Mouse (Mus musculus) right cerebral cortex, adult 2 months (tissue): ENCODE measurements around the gene Stk32b.
A peak's percentile ranks its signal among the peaks of the same experiment; 100 is the strongest.

Source experiments
- DNase-seq, 2 experiments: peaks; one replicate each; pipeline ENCODE4 v3.0.0; 2021 to 2022; ENCODE audit warnings: low spot score in 2 of 2

Stk32b gene

GRCm38 (mm10) chr5:37716505-37717372, at the start of gene Stk32b:
TSS of gene Stk32b (minus strand) at chr5:37717171.
- peak; percentile 19 to 33 for DNase-seq

- DNase-seq = no peak
Measured at GRCm38 (mm10) chr5:37765851-37766250, 48.9 kb upstream of the Stk32b start.

- DNase-seq = no peak
Measured at GRCm38 (mm10) chr5:37762046-37762445, 45.1 kb upstream of the Stk32b start.

- DNase-seq = no peak
Measured at GRCm38 (mm10) chr5:37753366-37753765, 36.4 kb upstream of the Stk32b start.

GRCm38 (mm10) chr5:37752027-37752967, 35.3 kb upstream of the Stk32b start:
- peak; percentile 83 to 86 for DNase-seq

GRCm38 (mm10) chr5:37743889-37744707, 27.1 kb upstream of the Stk32b start:
- DNase-seq = no peak

- no peak for DNase-seq
Measured at GRCm38 (mm10) chr5:37736213-37736612, 19.2 kb upstream of the Stk32b start.

GRCm38 (mm10) chr5:37735224-37735623, 18.3 kb upstream of the Stk32b start, which contains the start of gene Cytl1:
TSS of gene Cytl1 (plus strand) at chr5:37735519.
- DNase-seq = no peak

GRCm38 (mm10) chr5:37730781-37731180, 13.8 kb upstream of the Stk32b start:
- DNase-seq = no peak

- DNase-seq = no peak
Measured at GRCm38 (mm10) chr5:37725220-37725886, 8.4 kb upstream of the Stk32b start.

- DNase-seq = peak in 1 of 2 experiments; percentile 25
Measured at GRCm38 (mm10) chr5:37720670-37721069, 3.7 kb upstream of the Stk32b start.

- DNase-seq = peak; percentile 72 to 75
Measured at GRCm38 (mm10) chr5:37717384-37717963, 503 bp upstream of the Stk32b start.

- DNase-seq = no peak
Measured at GRCm38 (mm10) chr5:37709257-37709904, 7.6 kb downstream of the Stk32b start.

- DNase-seq = no peak
Measured at GRCm38 (mm10) chr5:37708124-37708523, 8.8 kb downstream of the Stk32b start.

- DNase-seq = no peak
Measured at GRCm38 (mm10) chr5:37704962-37705361, 12.0 kb downstream of the Stk32b start.

- peak in 1 of 2 experiments; percentile 23 for DNase-seq
Measured at GRCm38 (mm10) chr5:37699757-37700156, 17.2 kb downstream of the Stk32b start.

GRCm38 (mm10) chr5:37697286-37697685, 19.7 kb downstream of the Stk32b start:
- peak; percentile 55 to 59 for DNase-seq

GRCm38 (mm10) chr5:37695773-37696172, 21.2 kb downstream of the Stk32b start:
- no peak for DNase-seq

GRCm38 (mm10) chr5:37692759-37693158, 24.2 kb downstream of the Stk32b start:
- no peak for DNase-seq

GRCm38 (mm10) chr5:37670781-37671180, 46.2 kb downstream of the Stk32b start:
- peak; percentile 26 to 33 for DNase-seq
